Mouse (Mus musculus) common myeloid progenitor, adult 5-6 weeks (primary cell): ENCODE measurements around the gene Pus1. TPM values are rescaled to one million over a fixed set of nuclear protein-coding genes. Genes with fewer than 3 reads are reported as not detected.

Source experiments
- ATAC-seq: replicated peaks from 2 replicates; pipeline ENCODE4 v1.8.0; 2016; ENCODE audit warnings: low read depth, mild to moderate bottlenecking, moderate TSS enrichment, inconsistent platforms; ENCODE audit not compliant: poor library complexity, severe bottlenecking
- total RNA-seq: library from RNA; stranded (forward); fragments of 200-1000, 187-1606 nt; gene quantifications from 2 replicates; pipeline ENCODE4 v1.2.3, GENCODE M21; 2017

Gene Pus1
- 63.6 and 65.7 TPM in 2 replicates for total RNA-seq

- ATAC-seq, result peak; percentile 95
Measured at GRCm38 (mm10) chr5:110779998-110780760, at the start of gene Pus1. Pus1 (minus strand) TSS chr5:110780659.

GRCm38 (mm10) chr5:110827576-110827975 is 47.1 kb upstream of the Pus1 start:
- ATAC-seq, result no peak

GRCm38 (mm10) chr5:110826781-110827495 is 46.5 kb upstream of the Pus1 start:
- no peak for ATAC-seq

- ATAC-seq, result no peak
Measured at GRCm38 (mm10) chr5:110824421-110824820, 44.0 kb upstream of the Pus1 start.

GRCm38 (mm10) chr5:110809667-110810325 is 29.3 kb upstream of the Pus1 start, which contains the start of gene Ulk1:
Ulk1 (minus strand) TSS chr5:110810097.
- peak; percentile 86 for ATAC-seq

GRCm38 (mm10) chr5:110808821-110809666 is 28.6 kb upstream of the Pus1 start:
- ATAC-seq, result no peak

GRCm38 (mm10) chr5:110808061-110808631 is 27.7 kb upstream of the Pus1 start:
- ATAC-seq, result peak; percentile 60

GRCm38 (mm10) chr5:110807453-110807852 is 27.0 kb upstream of the Pus1 start:
- no peak for ATAC-seq

GRCm38 (mm10) chr5:110806676-110807075 is 26.2 kb upstream of the Pus1 start:
- no peak for ATAC-seq

- no peak for ATAC-seq
Measured at GRCm38 (mm10) chr5:110806154-110806553, 25.7 kb upstream of the Pus1 start.

- no peak for ATAC-seq
Measured at GRCm38 (mm10) chr5:110804012-110804743, 23.7 kb upstream of the Pus1 start.

- ATAC-seq, result no peak
Measured at GRCm38 (mm10) chr5:110802809-110803208, 22.4 kb upstream of the Pus1 start.

- no peak for ATAC-seq
Measured at GRCm38 (mm10) chr5:110802186-110802585, 21.7 kb upstream of the Pus1 start.

- ATAC-seq, result no peak
Measured at GRCm38 (mm10) chr5:110801036-110801624, 20.7 kb upstream of the Pus1 start.

GRCm38 (mm10) chr5:110797696-110798095 is 17.2 kb upstream of the Pus1 start:
- ATAC-seq, result no peak

GRCm38 (mm10) chr5:110794363-110794762 is 13.9 kb upstream of the Pus1 start:
- no peak for ATAC-seq

GRCm38 (mm10) chr5:110788684-110789083 is 8.2 kb upstream of the Pus1 start:
- ATAC-seq, result peak; percentile 78

GRCm38 (mm10) chr5:110786081-110786835 is 5.8 kb upstream of the Pus1 start:
- ATAC-seq, result peak; percentile 34; the same call in 1 of the 2 replicates
